Mouse (Mus musculus): ENCODE results near the gene Rnasel.

Gene Rnasel

DNA sequence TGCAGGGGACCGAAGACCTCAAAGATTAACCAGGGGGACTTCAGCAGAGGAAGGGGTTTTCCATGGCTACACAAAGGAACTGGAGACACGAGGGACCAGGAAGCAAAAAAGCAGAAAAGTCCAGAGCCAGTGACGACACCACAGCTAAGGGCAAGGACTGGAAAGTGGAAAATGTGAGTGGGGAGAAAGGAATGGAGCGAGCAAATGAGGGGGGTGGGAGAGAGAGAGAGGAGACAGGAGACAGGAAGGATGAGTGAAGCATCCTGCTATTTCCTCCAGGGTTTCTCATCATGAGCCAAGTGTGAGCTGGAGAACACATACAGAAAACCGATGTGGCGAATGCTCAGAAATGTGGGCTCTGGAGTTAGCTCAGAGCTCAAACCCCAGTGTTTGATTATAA, 13.1 kb upstream of the Rnasel start:
- DNase-seq (ENCODE audit: low spot score in 2 of 2), result no peak

DNA sequence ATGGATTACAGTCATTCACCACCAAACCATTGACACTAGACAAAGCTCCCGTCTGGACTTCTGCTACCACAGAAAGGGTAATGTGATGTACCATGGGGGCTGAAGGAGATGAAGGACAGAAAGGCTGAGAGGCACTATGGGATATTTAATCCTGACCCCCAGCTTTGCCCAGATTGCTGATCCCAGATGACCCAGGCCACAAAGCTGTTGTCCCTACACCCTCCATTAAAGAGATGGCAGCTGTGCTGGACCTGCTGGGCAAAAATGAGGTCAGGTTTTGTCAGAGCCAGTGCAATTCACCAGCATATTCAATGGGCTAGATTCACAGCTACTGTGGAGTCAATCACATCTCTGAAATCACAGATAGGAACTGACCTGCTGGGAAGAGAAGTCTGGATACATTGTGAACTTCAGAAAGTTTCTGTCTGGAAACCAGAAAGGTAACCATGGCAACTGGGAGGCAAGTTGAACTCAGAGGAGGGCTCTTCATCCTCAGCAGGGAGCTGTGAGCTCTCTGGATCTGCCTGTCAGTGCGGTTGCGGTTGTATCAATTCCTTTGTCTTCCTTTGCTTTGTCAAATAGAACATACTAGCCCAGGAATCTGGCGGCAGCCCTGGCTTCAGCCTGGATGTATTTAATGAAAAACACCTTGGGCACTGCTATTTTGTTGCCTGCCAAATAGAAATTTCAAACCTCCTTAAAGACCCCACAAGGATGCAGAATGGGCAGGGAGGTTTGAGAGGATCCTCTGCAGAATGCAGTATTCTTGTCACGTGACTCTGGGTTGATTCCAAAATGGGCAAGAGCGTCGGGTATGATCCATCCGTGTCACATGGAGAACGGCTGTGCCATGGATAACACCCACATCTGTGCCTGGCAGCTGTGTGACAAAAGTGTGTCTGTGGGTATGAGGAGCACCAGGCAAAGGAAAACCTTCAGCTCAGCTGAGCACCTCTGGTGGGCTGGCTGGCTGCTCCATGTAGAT, 11.8 kb upstream of the Rnasel start:
- DNase-seq (ENCODE audit: low spot score in 2 of 2), result no peak

DNA sequence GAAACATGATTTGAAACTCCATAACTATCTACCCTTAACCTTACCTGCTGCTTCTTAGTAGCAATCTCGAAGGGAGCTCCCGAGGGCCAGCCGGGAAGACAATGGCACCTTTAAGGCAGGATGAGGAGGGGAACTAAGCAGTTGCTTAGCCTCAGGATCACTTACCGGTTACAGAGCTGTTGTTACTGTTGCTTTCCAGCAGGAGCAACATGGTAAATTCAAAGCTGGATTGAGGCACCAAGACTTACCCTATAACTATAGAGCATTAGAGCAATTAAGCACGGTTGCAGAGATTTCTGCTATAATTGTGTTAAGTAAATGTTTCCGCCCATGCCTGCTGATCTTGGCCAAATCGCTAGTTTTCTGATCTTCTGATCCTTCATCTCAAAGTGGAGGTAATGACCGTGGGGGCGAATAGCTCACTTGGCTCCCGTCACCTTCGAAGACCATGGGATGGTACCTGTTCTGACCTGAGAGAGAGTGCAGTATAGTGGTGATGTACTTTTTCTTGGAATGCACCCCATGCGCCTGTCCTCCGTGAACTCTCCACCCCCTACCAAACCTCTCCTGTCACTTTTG, 9.7 kb upstream of the Rnasel start:
- DNase-seq (ENCODE audit: low spot score in 2 of 2), result no peak

DNA sequence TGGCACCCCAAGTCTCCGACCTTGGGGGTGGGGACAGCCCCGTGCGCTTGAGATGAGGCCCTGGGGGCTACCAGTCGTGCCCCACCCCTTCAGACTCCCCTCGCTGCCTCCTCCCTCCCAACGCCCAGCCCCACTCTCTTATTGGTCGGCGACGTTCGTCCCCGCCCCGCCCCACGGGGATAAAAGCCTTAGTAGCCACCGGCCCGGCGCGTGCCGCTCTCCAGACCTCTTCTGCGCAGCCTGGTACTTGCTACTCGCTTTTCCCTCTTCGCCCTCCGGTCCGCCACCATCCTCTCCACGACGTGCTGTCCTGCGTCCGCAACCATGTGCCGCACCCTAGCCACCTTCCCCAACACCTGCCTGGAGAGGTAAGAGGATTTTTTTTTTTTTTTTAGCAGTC, 9.1 kb upstream of the Rnasel start, which contains the start of gene Rgs16:
TSS of gene Rgs16 (plus strand) at position 205 of the 400 bp plus-strand sequence.
- DNase-seq (ENCODE audit: low spot score in 2 of 2), result peak in 1 of 2 experiments; percentile 62

DNA sequence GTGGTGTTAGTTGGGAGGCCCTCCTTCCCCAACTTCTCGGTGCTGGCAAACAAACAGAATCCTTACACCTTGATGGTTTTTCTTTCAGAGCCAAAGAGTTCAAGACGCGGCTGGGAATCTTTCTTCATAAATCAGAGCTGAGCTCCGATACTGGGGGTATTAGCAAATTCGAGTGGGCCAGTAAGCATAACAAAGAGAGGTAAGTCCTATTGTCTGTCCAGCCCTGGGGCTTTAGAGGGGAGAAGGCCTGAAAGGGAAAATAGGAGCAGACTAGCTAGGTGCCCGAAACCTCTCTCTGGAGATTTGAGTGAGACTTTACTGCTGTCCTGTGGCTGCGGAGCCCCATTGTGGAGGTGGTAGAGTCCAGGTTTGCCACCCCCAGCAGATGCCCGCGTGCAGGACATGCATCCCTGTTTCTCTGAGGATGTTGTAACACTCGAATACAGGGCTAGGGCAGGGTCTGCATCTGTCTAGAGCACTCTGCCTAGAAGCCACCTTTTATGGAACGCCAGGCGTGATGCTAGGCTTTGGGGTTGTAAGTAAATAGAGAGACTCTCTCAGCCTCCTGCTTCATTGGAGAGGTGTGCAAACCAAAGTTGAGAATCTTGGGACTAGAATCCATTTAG, 8.3 kb upstream of the Rnasel start:
- no peak for DNase-seq (ENCODE audit: low spot score in 2 of 2)

DNA sequence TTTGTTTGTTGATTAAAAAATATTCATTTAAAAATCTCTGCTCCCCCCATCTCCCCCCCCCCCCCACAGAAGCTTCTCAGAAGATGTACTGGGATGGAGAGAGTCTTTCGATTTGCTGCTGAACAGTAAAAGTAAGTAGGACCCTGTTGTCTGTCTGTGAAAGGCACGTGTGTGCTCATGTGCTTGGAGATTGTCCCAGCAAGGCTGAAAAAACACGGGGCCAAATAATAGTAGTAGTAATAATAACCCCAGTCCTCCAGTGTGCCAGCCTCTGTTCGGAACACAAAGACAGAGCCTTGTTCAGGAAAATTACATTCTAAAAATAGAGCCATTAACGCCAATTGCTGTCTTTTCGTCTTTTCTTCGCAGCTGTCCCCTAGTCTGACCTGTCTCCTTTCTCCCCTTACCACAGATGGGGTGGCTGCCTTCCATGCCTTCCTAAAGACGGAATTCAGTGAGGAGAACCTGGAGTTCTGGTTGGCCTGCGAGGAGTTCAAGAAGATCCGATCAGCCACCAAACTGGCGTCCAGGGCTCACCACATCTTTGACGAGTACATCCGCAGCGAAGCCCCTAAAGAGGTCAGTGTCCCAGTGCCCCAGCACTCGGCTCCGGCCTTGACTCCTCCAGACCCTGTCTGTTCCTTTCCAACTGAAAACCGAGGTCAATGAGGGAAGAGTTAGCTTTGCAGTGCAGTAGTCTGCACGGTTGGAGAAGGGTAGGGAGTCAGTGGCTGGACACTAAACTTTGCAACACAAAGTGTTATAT, 7.5 kb upstream of the Rnasel start:
- no peak for DNase-seq (ENCODE audit: low spot score in 2 of 2)

DNA sequence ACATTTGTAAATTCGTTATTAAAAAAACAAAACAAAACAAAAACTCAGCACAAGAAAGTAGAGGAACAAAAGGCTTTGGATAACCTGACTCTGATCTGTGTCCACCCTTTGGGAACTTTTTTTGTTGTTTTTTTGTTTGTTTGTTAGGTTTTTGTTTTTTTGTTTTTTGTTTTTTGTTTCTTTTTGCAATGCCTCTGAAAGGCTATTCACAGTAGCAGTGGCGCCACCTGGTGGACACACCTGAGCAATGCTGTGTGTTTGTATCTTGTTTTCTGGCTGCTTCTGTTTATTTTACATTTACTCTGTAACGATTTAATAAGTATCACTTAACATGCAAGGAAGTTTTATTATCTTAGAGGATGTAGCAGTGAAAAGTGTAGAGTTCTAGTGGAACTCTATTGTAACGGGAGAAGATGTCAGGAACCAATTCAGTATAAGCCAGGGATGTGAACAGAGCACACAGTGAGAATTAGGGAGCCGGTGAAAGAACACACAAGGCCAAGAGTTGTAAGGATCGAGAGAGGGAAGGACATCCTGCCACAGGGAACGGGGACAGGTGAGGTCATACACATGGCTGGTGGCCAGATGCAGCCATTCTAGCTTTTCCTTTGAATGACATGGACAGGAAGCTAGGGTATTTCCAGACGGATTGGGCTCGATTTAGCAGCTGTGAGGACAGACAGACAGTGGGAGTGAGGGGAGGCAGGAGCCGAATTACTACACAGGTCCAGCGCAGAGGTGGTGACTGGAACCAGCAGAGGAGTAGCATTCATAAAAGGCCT, 6.7 kb upstream of the Rnasel start:
- DNase-seq (ENCODE audit: low spot score in 2 of 2), result peak; percentile 83 to 85

DNA sequence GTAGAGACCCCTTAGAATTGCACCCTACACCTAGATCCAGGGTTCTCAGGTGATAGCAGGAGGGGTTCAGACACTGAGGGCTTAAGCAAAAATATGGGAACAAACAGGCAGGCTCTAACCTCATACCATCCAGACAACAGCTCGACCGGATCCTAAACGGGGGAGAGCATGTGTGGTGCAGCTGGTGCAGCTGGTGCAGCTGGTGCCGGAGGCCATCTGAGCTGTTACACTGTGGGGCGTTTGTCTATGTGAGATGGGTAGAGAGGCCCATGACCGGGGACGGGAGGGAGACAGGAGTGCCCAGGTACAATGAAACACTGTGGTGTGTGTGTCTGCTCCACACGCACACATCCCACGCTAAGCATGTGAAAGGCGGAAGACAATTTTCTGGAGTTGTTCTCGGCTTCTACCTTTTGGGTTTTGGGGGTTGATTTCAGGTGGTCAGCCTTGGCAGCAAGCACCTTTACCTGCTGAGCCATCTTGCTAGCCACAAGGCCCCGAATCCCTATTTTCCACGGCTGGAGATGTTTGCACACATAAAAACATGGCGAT, 3.0 kb upstream of the Rnasel start:
- DNase-seq (ENCODE audit: low spot score in 2 of 2), result no peak

DNA sequence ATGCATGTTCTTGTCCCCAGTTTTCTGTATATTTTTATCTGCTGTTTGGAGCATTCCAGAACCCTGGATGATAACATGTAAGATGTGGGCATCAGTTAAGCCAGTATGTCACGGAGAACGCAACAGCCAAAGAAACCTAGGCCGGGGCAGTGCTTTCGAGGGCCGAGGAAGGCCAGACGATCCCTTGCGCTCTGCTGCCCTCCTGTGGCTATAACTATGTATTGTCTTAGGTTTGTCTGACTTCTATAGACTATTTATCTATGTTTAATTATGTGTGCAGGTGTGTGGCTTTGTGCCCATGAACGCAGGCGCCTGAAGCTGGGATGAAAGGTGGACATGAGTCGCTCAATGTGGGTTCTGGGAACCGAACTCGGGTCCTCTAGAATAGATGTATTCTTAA, 2.5 kb upstream of the Rnasel start:
- DNase-seq (ENCODE audit: low spot score in 2 of 2), result peak; percentile 71 to 83

DNA sequence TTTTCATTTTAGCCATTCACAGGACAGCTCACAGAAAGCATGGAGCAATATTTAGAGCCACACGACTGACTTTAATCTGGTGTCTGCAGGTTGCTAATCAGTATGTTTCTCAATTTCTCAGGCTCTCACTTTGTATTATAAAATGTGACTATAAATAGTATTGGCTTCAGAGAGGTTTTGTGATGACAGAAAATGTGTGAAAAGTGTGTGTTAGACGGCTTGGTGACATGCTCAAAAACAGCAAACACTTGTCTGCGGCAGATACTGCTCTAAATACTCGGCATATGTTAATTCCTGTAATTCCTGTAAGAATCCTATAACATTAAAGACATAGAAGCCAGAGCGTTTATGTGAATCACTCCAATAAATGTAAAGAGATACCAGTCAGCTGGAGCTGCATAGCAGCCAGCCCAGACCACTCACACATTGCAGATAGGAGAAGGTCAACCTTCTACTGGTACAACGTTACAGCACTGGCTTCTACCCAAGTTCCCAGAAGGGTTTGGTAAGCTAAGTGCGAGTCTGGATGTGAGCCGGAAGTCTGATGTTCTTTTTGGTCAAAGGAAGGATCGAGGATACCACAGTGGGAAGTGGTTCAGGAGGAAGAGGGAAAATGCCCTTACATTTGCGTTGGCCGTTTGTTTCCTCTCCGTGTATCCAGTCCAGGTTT, 1.2 kb upstream of the Rnasel start:
- DNase-seq (ENCODE audit: low spot score in 2 of 2), result no peak

DNA sequence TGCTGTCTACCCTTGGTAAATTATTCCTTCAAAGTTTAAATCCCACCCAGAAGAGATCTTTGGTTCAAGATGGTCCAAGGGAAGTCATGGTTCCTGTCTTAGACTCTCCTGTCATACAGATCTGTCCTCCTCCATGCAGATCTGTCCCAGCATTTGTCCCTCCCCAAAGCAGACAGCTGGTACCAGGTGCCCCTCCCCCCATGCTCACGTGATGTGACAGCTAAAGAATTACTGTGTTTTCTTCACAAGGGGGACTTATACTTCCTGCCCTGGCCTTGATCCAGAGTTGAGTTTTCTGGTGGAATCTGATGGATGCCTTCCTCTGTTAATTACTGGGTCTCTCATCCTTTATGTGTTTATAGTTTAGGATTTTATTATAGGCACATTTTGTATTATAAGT, 677 bp upstream of the Rnasel start:
- no peak for DNase-seq (ENCODE audit: low spot score in 2 of 2)

DNA sequence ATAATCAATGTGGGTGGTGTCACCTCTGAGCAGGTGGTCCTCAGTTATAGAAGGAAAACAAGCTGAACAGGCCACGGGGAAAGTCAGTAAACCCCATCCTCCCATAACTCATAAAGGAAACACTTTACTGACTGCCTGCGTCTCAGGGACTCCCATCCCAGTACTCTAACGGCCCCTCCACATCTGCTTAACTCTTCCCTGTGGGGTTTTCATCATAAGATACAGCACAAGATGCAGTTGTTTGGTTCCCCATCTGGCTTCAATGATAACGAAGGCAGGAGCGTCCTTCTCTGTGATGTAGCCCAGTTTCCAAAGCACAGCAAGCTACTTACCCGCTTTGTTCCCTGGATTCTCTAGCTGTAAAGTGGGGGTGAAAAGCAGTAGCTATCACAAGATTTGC, 828 bp downstream of the Rnasel start:
- DNase-seq (ENCODE audit: low spot score in 2 of 2), result no peak

DNA sequence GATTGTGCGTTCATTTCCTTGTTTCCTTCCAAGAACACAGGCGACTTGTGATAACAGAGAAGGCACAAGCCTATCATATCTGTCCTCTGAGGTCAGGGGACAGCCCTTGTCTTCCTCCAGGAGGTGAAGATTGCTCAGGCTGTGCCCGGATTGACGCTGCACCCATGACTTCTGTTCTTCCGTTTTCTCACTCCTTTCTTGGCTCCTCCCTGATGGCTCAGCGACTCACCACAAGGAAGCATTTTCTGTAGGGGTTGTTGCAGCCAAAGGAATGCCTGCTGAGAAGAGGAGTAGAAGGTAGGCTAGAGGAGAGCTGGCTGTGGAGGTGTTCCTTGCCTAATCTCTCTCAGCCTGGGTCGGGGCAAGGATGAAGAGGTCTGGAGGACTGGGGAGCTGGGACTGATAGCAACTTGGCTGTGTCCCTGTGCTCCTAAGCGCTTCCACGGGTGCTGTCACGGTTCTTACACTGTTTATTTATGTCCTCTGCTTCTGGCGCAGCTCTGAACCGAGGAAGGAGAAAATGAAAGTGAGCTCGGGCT, 2.6 kb downstream of the Rnasel start:
- no peak for DNase-seq (ENCODE audit: low spot score in 2 of 2)

DNA sequence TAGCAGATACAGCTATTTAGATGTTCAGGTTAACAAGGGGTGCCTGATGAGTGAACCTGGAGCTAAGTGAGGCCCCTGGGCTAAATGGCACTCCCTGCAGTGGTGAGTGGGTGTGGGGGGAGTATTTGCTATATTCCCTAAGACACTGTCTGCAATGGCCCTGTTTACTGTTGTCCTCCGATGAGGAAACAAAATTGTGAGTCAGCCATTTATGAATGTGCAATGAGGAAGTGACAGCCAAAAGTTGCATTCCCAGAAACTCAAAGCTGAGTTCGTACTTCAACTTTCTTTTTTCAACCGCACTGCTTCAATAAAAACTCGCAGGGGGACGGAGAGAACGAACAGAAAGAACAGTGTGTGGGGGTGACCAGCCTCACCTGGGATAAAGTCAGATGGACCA, 3.3 kb downstream of the Rnasel start:
- DNase-seq (ENCODE audit: low spot score in 2 of 2), result no peak

DNA sequence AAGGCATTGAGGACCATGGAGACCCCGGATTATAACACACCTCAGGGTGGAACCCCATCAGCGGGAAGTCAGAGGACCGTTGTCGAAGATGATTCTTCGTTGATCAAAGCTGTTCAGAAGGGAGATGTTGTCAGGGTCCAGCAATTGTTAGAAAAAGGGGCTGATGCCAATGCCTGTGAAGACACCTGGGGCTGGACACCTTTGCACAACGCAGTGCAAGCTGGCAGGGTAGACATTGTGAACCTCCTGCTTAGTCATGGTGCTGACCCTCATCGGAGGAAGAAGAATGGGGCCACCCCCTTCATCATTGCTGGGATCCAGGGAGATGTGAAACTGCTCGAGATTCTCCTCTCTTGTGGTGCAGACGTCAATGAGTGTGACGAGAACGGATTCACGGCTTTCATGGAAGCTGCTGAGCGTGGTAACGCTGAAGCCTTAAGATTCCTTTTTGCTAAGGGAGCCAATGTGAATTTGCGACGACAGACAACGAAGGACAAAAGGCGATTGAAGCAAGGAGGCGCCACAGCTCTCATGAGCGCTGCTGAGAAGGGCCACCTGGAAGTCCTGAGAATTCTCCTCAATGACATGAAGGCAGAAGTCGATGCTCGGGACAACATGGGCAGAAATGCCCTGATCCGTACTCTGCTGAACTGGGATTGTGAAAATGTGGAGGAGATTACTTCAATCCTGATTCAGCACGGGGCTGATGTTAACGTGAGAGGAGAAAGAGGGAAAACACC, 4.7 kb downstream of the Rnasel start:
- DNase-seq (ENCODE audit: low spot score in 2 of 2), result no peak

DNA sequence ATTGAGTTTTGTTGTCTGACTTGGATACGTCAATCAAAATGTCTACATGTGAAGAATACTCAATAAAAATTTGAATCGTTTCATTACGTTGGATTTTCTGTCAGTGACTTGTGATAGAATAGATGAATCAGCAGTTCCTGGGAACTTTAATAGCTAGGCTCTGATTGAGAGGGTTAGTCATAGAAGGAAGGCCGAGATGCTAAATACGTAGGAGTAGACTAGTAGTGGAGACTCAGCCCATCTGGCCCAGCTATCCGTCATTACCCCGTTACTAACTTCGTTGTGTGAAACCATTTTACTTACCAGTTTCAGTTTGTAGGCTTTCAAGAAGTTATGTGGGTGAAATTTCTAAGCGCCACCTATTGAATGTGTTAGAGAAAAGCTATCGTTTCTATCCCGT, 14.9 kb downstream of the Rnasel start:
- no peak for DNase-seq (ENCODE audit: low spot score in 2 of 2)

DNA sequence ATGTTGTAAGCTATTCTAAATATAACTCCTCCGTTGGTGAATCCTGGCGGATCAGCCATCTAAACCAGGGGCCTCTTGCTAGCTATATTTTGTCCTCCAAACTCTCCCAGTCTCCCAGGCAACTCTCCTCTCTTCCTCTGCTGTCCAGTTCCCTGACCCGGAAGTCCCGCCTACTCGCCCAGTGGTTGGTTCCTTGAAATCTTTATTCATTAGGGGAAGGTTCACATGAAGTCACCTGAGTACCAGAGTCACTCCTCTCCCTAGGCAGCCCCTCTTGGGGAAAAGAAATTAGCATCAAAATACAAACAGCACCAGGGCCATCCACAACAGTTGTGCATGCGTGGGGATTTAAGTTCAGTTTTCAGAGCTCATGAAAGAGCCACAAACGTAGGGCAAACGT, 17.1 kb downstream of the Rnasel start:
- DNase-seq (ENCODE audit: low spot score in 2 of 2), result no peak

DNA sequence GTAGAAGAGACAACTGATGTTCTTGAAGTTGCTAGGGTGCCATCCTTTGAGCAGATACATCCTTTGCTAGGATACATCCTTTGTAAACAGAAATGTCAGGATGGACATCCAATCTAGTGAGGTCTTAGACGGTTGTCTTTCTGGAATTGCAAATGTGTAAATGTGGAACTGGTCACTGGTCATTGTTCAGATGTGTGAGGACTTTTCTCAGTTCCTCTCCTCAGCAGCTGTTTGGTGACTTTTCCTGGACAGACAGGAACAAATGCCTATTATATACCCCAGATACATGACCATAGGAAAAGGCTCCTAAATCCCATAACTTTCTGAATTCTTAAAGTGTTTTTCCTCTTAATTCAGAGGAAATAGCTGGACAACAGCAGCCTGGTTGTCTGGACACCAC, 18.1 kb downstream of the Rnasel start:
- DNase-seq (ENCODE audit: low spot score in 2 of 2), result no peak

DNA sequence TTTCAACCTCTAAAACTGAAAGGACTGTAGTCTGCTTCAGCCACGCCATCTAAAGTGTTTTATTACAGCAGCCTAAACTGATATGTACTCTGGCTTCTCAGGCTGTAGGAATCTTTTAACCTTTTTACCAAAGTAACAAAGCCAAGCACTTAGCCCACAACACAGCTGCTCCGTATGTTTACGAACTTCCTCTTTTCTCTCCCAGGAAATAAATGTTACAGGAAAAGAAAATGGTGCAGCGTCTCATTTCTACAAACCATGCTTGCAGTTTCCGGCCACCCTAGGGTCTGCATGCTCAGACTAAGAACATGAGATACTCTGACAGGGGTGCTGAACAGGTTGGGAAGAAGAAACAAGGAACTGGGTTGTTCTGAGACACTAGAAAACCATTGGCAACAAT, 19.2 kb downstream of the Rnasel start:
- no peak for DNase-seq (ENCODE audit: low spot score in 2 of 2)

All from right cerebral cortex, adult 2 months (tissue).